Mouse (Mus musculus) heart, adult 11 months (tissue): ENCODE measurements at regions not wholly inside any gene's neighbourhood (a gene's known extent, or its start where the extent isn't known, plus 50 kb on each side); places are given as distances from the start of the nearest gene placed in this dataset.
A peak's percentile ranks its signal among the peaks of the same experiment; 100 is the strongest.

Source experiments
- DNase-seq: peaks from one replicate; pipeline ENCODE4 v3.0.0; 2022

DNA sequence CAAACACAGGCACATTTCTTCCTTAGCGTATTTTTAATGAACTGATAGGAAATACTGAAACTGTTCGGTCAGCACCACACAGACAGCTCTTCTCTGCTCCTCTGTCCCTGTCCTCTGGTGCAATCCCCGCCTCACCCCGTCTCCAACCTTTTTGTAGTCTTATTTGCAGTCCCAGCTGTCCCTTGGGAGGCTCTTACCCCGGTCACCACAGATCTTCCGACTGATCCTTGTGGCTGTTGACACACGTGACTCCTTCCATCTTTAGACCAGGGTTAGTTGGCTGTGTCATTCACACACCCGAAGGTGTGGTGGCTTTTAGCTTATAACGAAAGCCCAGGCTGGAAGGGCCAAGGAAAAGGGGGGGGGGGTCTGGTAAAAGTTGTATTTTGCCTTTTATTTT is 56.4 kb downstream of the Cyp26a1 start:
- DNase-seq, result peak; percentile 36

- no peak for DNase-seq
These were observed 57.8 kb downstream of the Cyp26a1 start for GRCm38 (mm10) chr19:37755372-37755771.

GRCm38 (mm10) chr19:37769376-37769775 is 71.8 kb downstream of the Cyp26a1 start:
- DNase-seq, result no peak

DNA sequence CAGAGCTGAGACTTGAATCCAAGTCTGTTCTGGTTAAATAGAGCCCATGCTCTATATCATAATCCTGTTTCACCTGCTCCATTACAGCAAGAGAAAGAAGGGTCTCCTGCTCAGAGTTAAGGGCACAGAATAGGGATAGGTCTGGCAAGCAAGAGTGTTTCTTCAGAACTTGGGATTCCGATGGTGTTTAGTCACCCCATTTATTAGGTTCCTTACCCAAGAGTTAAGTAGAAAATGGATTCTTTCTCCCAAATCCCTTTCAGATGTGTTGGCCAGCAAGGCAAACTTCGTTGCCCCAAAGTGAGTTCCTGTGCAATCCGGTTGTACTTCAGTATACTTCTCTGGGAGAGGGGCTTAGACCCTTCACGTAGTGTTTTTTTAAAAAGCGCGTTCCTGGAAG is 74.4 kb downstream of the Cyp26a1 start:
- DNase-seq, result no peak

GRCm38 (mm10) chr19:37774551-37774950 is 77.0 kb downstream of the Cyp26a1 start:
- peak; percentile 70 for DNase-seq

GRCm38 (mm10) chr19:37774966-37775365 is 77.4 kb downstream of the Cyp26a1 start:
- DNase-seq, result peak; percentile 63

GRCm38 (mm10) chr19:37777961-37778360 is 80.4 kb downstream of the Cyp26a1 start:
- peak; percentile 87 for DNase-seq

- no peak for DNase-seq
These were observed 81.0 kb downstream of the Cyp26a1 start for GRCm38 (mm10) chr19:37778568-37778967.

GRCm38 (mm10) chr19:37788540-37788939 is 90.9 kb downstream of the Cyp26a1 start:
- DNase-seq, result no peak

- DNase-seq, result peak; percentile 68
These were observed 92.1 kb downstream of the Cyp26a1 start for GRCm38 (mm10) chr19:37789576-37790180.

DNA sequence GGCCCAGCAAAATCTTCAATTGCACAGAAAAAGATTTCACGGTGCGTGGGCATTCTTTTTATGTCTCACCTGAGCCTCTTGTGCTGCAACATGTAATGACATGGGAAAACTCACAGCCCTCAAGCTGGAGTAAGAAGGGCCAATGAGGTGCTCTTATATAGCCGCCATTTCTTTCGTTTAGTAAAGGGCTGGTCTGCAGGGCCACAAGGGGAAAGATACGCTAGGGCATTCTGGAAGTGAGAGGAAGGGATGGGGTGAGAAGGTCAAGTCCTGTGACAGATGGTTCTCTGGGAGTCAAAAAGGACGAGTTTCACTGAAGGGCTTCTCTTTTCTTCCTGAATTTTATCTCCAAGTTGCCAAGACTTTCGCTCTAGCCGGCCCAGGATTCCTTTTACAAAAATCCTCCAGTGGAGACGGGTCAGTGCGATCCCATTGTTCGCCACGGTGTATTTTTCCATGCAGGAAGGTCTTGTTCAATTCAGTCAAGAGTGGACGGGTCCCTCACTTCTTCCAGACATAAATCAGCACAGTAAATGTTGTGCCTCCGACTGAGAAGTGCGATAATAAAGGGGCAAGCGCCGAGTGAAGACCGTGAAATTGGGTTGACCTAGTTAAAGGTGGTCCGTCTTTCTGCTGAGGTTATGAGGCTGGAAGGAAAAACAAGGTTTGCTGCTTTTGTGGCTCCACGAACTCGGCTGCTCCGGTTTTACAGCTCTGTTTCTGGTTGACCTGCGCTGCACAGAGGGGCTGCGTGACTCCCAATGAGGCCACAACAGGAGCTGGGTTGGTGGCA is 92.9 kb downstream of the Cyp26a1 start:
- DNase-seq, result peak; percentile 68

- DNase-seq, result no peak
These were observed 95.6 kb downstream of the Cyp26a1 start for GRCm38 (mm10) chr19:37793176-37793575.

GRCm38 (mm10) chr19:37795552-37796343 is 98.2 kb downstream of the Cyp26a1 start:
- peak; percentile 97 for DNase-seq

- DNase-seq, result peak; percentile 43
These were observed 102.6 kb downstream of the Cyp26a1 start for GRCm38 (mm10) chr19:37800161-37800660.

GRCm38 (mm10) chr19:37809666-37810065 is 112.1 kb downstream of the Cyp26a1 start:
- peak; percentile 76 for DNase-seq

DNA sequence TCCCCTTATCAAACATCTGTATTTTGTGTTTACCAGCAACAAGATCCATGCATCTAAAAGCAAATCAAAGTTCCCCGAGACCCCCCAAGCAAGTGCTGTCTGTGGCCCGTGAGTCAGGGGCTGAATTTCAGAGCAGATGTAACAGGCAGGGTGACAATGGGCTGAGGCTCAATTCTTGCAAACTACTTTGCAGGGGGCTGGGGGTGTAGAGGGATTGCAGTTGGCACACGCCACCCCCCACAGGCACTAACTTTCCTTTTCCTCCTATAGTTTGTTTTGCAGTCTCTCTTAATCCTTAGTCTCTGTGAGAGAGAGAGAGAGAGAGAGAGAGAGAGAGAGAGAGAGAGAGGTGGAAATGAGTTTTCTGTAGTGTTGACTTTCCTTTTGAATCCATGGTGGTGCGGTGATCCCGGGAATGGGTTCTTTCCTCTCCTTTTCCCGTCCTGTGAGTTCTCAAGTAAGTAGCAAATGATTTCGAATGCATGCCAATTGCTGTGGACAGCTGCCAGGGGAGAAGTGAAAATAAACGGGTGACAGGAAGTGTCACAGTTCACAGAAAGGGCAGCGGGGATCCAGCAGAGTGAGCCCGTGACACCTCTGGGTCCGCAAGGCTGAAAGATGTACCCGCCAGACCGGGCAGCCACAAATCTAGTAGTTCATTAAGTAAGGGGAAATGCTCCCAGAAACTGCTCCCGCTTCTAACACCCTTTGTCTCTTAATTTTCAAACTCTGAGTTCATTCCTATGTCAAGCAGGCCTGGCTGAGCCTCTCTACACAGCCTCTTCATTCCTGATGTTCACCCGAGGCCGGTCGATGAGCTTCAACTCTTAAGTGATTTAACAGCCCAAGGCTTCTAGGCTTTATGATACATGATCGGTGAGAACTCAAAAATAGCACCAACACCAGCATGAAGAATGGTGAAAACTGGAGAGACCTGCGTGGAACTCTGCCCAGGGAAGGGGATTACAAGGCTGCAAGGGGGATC is 116.8 kb downstream of the Cyp26a1 start:
- peak; percentile 93 for DNase-seq

GRCm38 (mm10) chr19:37815627-37816026 is 118.0 kb downstream of the Cyp26a1 start:
- peak; percentile 18 for DNase-seq

- DNase-seq, result peak; percentile 86
These were observed 123.6 kb downstream of the Cyp26a1 start for GRCm38 (mm10) chr19:37821243-37821642.

DNA sequence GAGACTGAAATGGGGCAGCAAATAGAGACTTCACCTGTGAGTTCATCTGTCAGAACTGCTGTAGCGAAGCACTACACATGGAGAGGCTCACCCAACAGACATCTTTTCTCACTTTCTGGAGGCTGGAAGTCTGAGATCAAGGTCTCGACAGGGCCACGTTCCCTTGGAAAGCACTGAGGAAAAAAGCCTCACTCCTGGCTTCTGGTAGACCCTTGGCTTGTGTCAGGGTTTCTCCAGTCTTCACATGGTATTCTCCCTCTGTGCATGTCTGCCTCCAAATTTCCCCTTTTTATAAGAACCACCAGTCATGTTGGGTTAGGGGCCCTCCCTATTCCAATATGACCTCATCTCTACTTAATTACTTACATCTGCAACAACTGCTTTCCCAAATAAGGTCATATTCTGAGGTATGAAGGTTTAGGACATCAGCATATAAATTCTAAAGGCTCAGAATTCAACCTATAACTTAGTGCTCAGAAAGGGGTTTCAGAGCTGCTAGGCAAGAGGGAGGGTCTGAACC is 124.1 kb downstream of the Cyp26a1 start:
- DNase-seq, result peak; percentile 83

- no peak for DNase-seq
These were observed 126.6 kb downstream of the Cyp26a1 start for GRCm38 (mm10) chr19:37824155-37824554.

DNA sequence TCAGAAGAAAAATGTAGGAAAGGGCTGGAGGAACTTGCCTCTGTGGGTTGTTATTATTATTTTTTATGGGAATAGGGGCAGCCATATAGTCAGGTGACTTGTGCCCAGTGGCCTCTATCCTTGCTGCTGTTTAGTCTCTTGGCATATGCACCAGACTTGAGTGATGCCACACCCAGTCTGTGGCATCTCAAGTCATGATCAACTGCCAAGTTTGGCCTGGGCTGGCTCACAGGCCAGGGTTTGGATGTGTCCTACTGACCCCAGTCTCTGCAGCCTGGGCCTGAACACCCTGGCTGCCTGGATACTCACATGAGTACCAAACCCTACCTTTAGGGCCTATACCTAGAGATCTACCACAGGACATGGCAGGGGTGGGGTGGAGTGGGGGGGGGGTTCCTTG is 133.8 kb downstream of the Cyp26a1 start:
- DNase-seq, result no peak

- DNase-seq, result peak; percentile 72
These were observed 139.3 kb downstream of the Cyp26a1 start for GRCm38 (mm10) chr19:37836900-37837299.
